Mouse (Mus musculus): ENCODE measurements around the gene Plekhg1. TPM values are rescaled to one million over a fixed set of nuclear protein-coding genes. Genes with fewer than 3 reads are reported as not detected.

Plekhg1 gene
- total RNA-seq (2021) (10 to 100 TPM in 1 of 2 experiments, 1 to 10 TPM in 1; 7.6 to 11.0 TPM), polyA plus RNA-seq (2012; rRNA removed) (3.6 and 7.2 TPM in 2 replicates)
- long read RNA-seq, partial matches to known transcripts, result 9 of 9 reads
- long read RNA-seq, other reads (novel, unspliced or antisense), result 0 of 9 reads

GRCm38 (mm10) chr10:3740148-3740503 is at the start of gene Plekhg1:
TSS of gene Plekhg1 (plus strand) at chr10:3740364.
- DNase-seq, result peak; percentile 89 to 91
- H3K36me3 ChIP-seq (ENCODE audit: control insufficient read depth, insufficient read depth, low read length), result no peaks in the 10 kb centered on the region
- TF ChIP-seq EP300 (IDR thresholded peaks at IDR 0.05; ENCODE audit: insufficient read depth, low read depth, low read length) (no peak), POLR2A (IDR thresholded peaks at IDR 0.05; ENCODE audit: insufficient read depth, low read depth, low read length) (0 out of 2 replicates have a peak, but pooled peaks have one; percentile 27), CTCF (IDR thresholded peaks at IDR 0.05) (peak; percentile 78)
- peaks cover 3% of the 10 kb centered on the region for H3K4me1 ChIP-seq (ENCODE audit: control insufficient read depth, insufficient read depth, low read length)
- H3K79me2 ChIP-seq (replicated peaks; ENCODE audit: control insufficient read depth, insufficient read depth, low read length), result no peaks in the 10 kb centered on the region
- under 1% methylated on average over 25 of the region's 29 CpGs for WGBS
- no peaks in the 10 kb centered on the region for H3K27me3 ChIP-seq (ENCODE audit: control insufficient read depth, insufficient read depth, low read length)
- H3K9ac ChIP-seq (ENCODE audit: low read depth, low read length), result peak within 1 kb of the TSS; percentile 86
- H3K4me3 ChIP-seq, result peak within 1 kb of the TSS; percentile 85
- peak within 1 kb of the TSS; percentile 78 for H3K27ac ChIP-seq
- intact Hi-C loops (cut with DNase I), result loop anchor here (1.0 to 5.0 kb wide), 8 partner anchors 21 to 167 kb away; no protein-coding TSS in a partner anchor

DNA sequence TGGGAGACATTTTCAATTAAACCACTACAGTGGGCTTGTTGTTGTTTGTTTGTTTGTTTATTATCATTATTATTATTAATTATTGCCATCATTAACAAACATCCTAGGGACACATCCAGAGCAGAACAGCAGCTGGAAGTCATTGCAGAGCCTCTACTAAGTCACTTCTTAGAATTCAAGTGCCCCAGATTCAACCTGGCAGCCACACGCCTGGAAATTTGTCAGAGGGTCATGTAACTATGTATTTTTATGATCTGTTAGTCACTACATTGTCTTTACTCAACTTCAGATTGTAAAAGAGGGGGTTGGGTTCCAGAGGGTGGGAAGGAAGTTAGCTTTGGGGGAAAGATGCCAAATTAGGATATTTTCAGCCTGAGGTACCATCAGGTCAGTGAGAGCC is 47.4 kb upstream of the Plekhg1 start:
- H3K27me3 ChIP-seq (ENCODE audit: control insufficient read depth, insufficient read depth, low read length), result no peaks in the 10 kb centered on the region
- intact Hi-C loops (cut with DNase I), result no loop called here
- no peak for TF ChIP-seq EP300 (IDR thresholded peaks at IDR 0.05; ENCODE audit: insufficient read depth, low read depth, low read length)
- TF ChIP-seq CTCF (IDR thresholded peaks at IDR 0.05), result no peak
- no peak for TF ChIP-seq POLR2A (IDR thresholded peaks at IDR 0.05; ENCODE audit: insufficient read depth, low read depth, low read length)
- no peak overlapping the region for H3K9ac ChIP-seq (ENCODE audit: low read depth, low read length)
- H3K27ac ChIP-seq, result no peak overlapping the region
- 58% methylated on average over 1 of the region's 1 CpGs for WGBS
- H3K36me3 ChIP-seq (ENCODE audit: control insufficient read depth, insufficient read depth, low read length), result peaks cover 5% of the 10 kb centered on the region; the same call in 1 of the 2 replicates
- DNase-seq, result no peak
- peaks cover 8% of the 10 kb centered on the region for H3K4me1 ChIP-seq (ENCODE audit: control insufficient read depth, insufficient read depth, low read length)
- H3K4me3 ChIP-seq, result no peak overlapping the region
- no peaks in the 10 kb centered on the region for H3K79me2 ChIP-seq (replicated peaks; ENCODE audit: control insufficient read depth, insufficient read depth, low read length)

- intact Hi-C loops (cut with DNase I), result no loop called here
- TF ChIP-seq CTCF (IDR thresholded peaks at IDR 0.05) (no peak), EP300 (IDR thresholded peaks at IDR 0.05; ENCODE audit: insufficient read depth, low read depth, low read length) (no peak), POLR2A (IDR thresholded peaks at IDR 0.05; ENCODE audit: insufficient read depth, low read depth, low read length) (no peak)
- peaks cover 10% of the 10 kb centered on the region for H3K4me1 ChIP-seq (ENCODE audit: control insufficient read depth, insufficient read depth, low read length)
- H3K9ac ChIP-seq (ENCODE audit: low read depth, low read length), result no peak overlapping the region
- no peak overlapping the region for H3K4me3 ChIP-seq
- 64% methylated on average over 6 of the region's 6 CpGs for WGBS
- H3K27ac ChIP-seq, result no peak overlapping the region
- no peaks in the 10 kb centered on the region for H3K79me2 ChIP-seq (replicated peaks; ENCODE audit: control insufficient read depth, insufficient read depth, low read length)
- H3K27me3 ChIP-seq (ENCODE audit: control insufficient read depth, insufficient read depth, low read length), result no peaks in the 10 kb centered on the region
- peaks cover 5% of the 10 kb centered on the region; the same call in 1 of the 2 replicates for H3K36me3 ChIP-seq (ENCODE audit: control insufficient read depth, insufficient read depth, low read length)
- no peak for DNase-seq
Measured at GRCm38 (mm10) chr10:3693699-3694280, 46.4 kb upstream of the Plekhg1 start.

DNA sequence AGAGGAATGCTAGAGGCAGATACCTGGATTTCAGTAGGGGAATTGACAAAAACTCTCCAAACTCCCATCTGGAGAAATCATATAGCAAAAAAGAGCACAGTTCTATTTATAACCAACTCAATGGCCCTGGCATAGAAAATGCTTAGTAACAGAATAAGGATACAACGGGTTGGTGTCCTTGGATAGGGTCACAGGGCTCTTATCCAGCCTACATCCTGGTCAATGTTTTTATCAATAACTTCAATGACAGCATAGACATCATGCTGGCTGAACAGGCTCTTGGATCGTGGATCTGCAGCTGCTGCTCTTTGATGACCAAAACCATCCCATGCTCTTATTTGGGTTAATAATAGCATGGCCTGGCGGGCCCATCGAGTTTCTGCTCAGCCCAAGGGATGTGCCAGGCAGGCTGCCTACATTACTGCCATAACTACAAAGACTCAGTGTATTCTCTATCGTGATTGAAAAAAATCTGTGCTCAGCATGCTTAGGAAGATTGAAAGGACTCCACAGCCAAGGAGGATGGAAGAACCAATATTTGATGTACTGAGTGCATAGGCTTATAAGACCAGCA is 44.7 kb upstream of the Plekhg1 start:
- WGBS, result 30% methylated on average over 5 of the region's 5 CpGs
- Histone ChIP-seq H3K4me1 (ENCODE audit: control insufficient read depth, insufficient read depth, low read length) (peaks cover 10% of the 10 kb centered on the region), H3K4me3 (no peak overlapping the region), H3K79me2 (replicated peaks; ENCODE audit: control insufficient read depth, insufficient read depth, low read length) (no peaks in the 10 kb centered on the region), H3K36me3 (ENCODE audit: control insufficient read depth, insufficient read depth, low read length) (peaks cover 5% of the 10 kb centered on the region; the same call in 1 of the 2 replicates), H3K9ac (ENCODE audit: low read depth, low read length) (no peak overlapping the region), H3K27ac (peak overlapping the region; percentile 11), H3K27me3 (ENCODE audit: control insufficient read depth, insufficient read depth, low read length) (no peaks in the 10 kb centered on the region)
- peak; percentile 29 to 48 for DNase-seq
- TF ChIP-seq POLR2A (IDR thresholded peaks at IDR 0.05; ENCODE audit: insufficient read depth, low read depth, low read length) (no peak), EP300 (IDR thresholded peaks at IDR 0.05; ENCODE audit: insufficient read depth, low read depth, low read length) (no peak), CTCF (IDR thresholded peaks at IDR 0.05) (no peak)
- intact Hi-C loops (cut with DNase I), result loop anchor here (5.0 kb wide), 4 partner anchors 47 to 247 kb away; partner anchors contain the start of gene Plekhg1

DNA sequence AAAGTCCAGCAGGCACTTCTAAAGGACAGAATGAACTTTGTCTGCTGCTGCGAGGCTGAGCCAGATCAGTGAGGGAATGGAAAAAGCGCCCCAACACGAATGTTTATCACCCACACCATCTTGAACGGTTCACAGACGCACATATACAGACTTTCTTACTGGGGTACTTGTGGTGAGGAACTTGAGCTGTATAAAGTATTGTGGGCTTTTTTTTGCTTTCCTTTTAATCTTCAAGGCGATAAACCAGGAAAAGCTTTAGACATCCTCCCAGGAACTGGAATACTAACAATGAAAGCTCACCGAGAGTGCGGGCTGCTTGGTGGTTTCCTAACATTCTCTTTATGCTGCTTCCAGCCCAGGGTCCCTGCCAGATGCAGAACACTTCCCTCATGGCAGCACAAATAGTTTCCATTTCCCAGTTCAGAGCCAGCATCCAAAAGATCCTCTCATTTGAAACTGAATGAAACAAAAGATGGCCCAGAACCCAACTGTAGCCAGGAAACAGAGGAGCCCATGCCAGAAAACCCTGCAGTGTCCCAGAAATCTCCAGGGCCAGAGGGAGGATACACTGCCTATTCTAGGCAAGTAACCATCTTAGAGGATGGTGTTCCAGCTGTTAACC is 43.3 kb upstream of the Plekhg1 start:
- Histone ChIP-seq H3K27ac (peak overlapping the region; percentile 67), H3K9ac (ENCODE audit: low read depth, low read length) (no peak overlapping the region), H3K79me2 (replicated peaks; ENCODE audit: control insufficient read depth, insufficient read depth, low read length) (no peaks in the 10 kb centered on the region), H3K36me3 (ENCODE audit: control insufficient read depth, insufficient read depth, low read length) (peaks cover 5% of the 10 kb centered on the region; the same call in 1 of the 2 replicates), H3K27me3 (ENCODE audit: control insufficient read depth, insufficient read depth, low read length) (no peaks in the 10 kb centered on the region), H3K4me3 (no peak overlapping the region), H3K4me1 (ENCODE audit: control insufficient read depth, insufficient read depth, low read length) (peaks cover 10% of the 10 kb centered on the region)
- WGBS, result 22% methylated on average over 8 of the region's 8 CpGs
- peak; percentile 52 to 79 for DNase-seq
- intact Hi-C loops (cut with DNase I), result loop anchor here (1.0 to 5.0 kb wide), 6 partner anchors 21 to 245 kb away; partner anchors contain the start of gene Plekhg1
- TF ChIP-seq EP300 (IDR thresholded peaks at IDR 0.05; ENCODE audit: insufficient read depth, low read depth, low read length), result 0 out of 2 replicates have a peak, but pooled peaks have one; percentile 52
- no peak for TF ChIP-seq CTCF (IDR thresholded peaks at IDR 0.05)
